Mouse (Mus musculus): ENCODE results near the gene Ift88.

- no peak for TF ChIP-seq MAX (IDR thresholded peaks at IDR 0.05; ENCODE audit: low read length)
- no peak for TF ChIP-seq MYC (IDR thresholded peaks at IDR 0.05; ENCODE audit: low read depth, low read length)
- TF ChIP-seq CTCF (conservative IDR thresholded peaks at IDR 0.05 in 1 of 2, IDR thresholded peaks at IDR 0.05 in 1 of 2; ENCODE audit: low read depth in 2 of 2, low read length in 2 of 2) = no peak
- TF ChIP-seq HCFC1 (IDR thresholded peaks at IDR 0.05; ENCODE audit: low read depth, low read length) = no peak
- TF ChIP-seq JUND (conservative IDR thresholded peaks at IDR 0.05; ENCODE audit: low read depth, low read length) = no peak
- TF ChIP-seq ETS1 (conservative IDR thresholded peaks at IDR 0.05; ENCODE audit: low read depth, low read length) = no peak
- no peak for TF ChIP-seq POLR2AphosphoS2 (IDR thresholded peaks at IDR 0.05; ENCODE audit: low read depth, low read length)
- TF ChIP-seq MAZ (IDR thresholded peaks at IDR 0.05; ENCODE audit: low read depth, low read length) = no peak
- TF ChIP-seq ZKSCAN1 (IDR thresholded peaks at IDR 0.05; ENCODE audit: borderline replicate concordance, low read depth, low read length) = no peak
Measured at GRCm38 (mm10) chr14:57392278-57392677, 31.6 kb upstream of the Ift88 start.
